Mouse (Mus musculus) lung, embryonic 14.5 days (tissue): ENCODE measurements around the gene 1700006A11Rik. TPM values are rescaled to one million over a fixed set of nuclear protein-coding genes. Genes with fewer than 3 reads are reported as not detected.

Experiments used
- ATAC-seq: fragments of 200-750 bp; cut with Nextera tagmentation; 2 replicates; pipeline ENCODE4 v1.8.0; 2017; ENCODE audit warnings: mild to moderate bottlenecking, moderate TSS enrichment, moderate library complexity; ENCODE audit not compliant: insufficient read depth
- DNase-seq: peaks from one replicate; pipeline ENCODE4 v3.0.0-alpha.2; 2015
- H3K27ac ChIP-seq: fragments of 300-500 bp; sonication (generic); 2 replicates; pipeline ENCODE4 v1.5.1; 2014; ENCODE audit warnings: low read depth, mild to moderate bottlenecking, moderate library complexity
- H3K27me3 ChIP-seq: fragments of 300-500 bp; sonication (generic); 2 replicates; pipeline ENCODE4 v1.6.1; 2014; ENCODE audit warnings: low read length, control low read depth; ENCODE audit not compliant: insufficient read depth
- H3K36me3 ChIP-seq: fragments of 300-500 bp; sonication (generic); 2 replicates; pipeline ENCODE4 v1.6.1; 2014; ENCODE audit warnings: control low read depth; ENCODE audit not compliant: insufficient read depth
- H3K4me1 ChIP-seq: fragments of 300-500 bp; sonication (generic); 2 replicates; pipeline ENCODE4 v1.6.1; 2014; ENCODE audit warnings: antibody characterized with exemption, control low read depth; ENCODE audit not compliant: insufficient read depth
- H3K4me2 ChIP-seq: fragments of 300-500 bp; sonication (generic); 2 replicates; pipeline ENCODE4 v1.6.1; 2014; ENCODE audit warnings: mild to moderate bottlenecking
- H3K4me3 ChIP-seq: fragments of 300-500 bp; sonication (generic); 2 replicates; pipeline ENCODE4 v1.5.1; 2014; ENCODE audit warnings: low read depth, low read length
- H3K9ac ChIP-seq: fragments of 300-500 bp; sonication (generic); 2 replicates; pipeline ENCODE4 v1.6.1; 2014
- H3K9me3 ChIP-seq: fragments of 300-500 bp; sonication (generic); 2 replicates; pipeline ENCODE4 v1.6.1; 2016; ENCODE audit warnings: low read depth, low read length, control low read depth
- CTCF ChIP-seq: IDR thresholded peaks from 2 replicates; pipeline ENCODE4 v1.5.1; 2016; ENCODE audit warnings: antibody characterized with exemption, low read depth
- WGBS: fragments of 180-500 bp; shearing (Covaris S2); extraction: QIAGEN DNeasy Blood & Tissue Kit; methylation state at CpG from one replicate; pipeline ENCODE4 v1.1.7; 2014; 5-methylcytosine and 5-hydroxymethylcytosine counted together
- polyA plus RNA-seq: library from polyadenylated mRNA; unstranded; fragments of >200 nt; fragmentation: Nextera tagmentation; extraction: Ambion mirVana; gene quantifications from 2 replicates; pipeline ENCODE4 v1.2.1, GENCODE M21; 2014

1700006A11Rik gene
- polyA plus RNA-seq, 1 experiment from 2014 or later: not detected

DNA sequence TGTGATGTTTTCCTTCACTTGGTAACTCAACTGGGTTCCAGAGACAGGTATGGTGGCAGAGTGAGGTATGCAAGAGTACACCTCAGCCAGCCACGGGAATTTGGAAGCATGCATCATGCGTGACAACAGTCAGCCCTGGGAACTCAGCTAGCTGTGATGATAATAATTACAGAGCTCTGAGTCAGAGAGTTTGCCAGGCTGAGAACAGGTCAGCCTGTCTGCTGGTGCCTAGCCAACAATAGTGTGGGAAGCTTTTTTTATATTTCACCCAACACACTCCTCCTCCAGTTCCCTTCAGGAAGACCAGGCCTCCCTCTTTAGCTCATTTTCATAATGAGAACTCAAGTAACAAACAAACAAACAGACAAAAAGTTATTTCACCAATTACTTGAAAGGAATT lies 53.8 kb downstream of the 1700006A11Rik start:
- no peak overlapping the region for H3K9ac ChIP-seq
- no peaks in the 10 kb centered on the region for H3K9me3 ChIP-seq
- H3K4me1 ChIP-seq: no peaks in the 10 kb centered on the region
- DNase-seq (no peak), ATAC-seq (no peak)
- no peak for TF ChIP-seq CTCF
- H3K27ac ChIP-seq: no peak overlapping the region
- no peaks in the 10 kb centered on the region for H3K36me3 ChIP-seq
- H3K4me3 ChIP-seq: no peak overlapping the region
- no peaks in the 10 kb centered on the region for H3K27me3 ChIP-seq
- no peak overlapping the region for H3K4me2 ChIP-seq
- WGBS: 79% methylated on average over 2 of the region's 2 CpGs

DNA sequence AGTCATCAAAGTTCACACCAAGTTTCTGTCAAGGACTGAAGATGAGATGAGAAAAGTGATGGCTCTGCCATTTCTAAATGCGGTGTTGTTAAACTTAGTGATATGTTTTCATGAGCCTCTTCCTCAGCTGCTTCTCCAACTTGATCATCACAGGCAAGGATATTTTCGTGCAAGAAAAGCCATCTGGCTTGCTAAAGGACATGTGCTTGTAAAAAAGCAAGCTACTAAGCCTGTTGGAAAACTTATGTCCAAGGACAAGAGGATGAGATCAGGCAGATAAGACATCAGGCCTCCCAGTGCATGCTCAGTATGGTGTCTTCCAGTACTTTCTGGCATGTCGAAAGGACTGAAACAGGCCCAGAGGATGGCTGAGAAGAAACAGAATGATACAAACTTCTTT lies 68.3 kb downstream of the 1700006A11Rik start:
- Histone ChIP-seq H3K4me1 (no peaks in the 10 kb centered on the region), H3K4me2 (no peak overlapping the region), H3K27ac (no peak overlapping the region), H3K9ac (no peak overlapping the region), H3K9me3 (no peaks in the 10 kb centered on the region), H3K4me3 (no peak overlapping the region), H3K36me3 (no peaks in the 10 kb centered on the region), H3K27me3 (no peaks in the 10 kb centered on the region)
- DNase-seq (no peak), ATAC-seq (no peak)
- 87% methylated on average over 3 of the region's 3 CpGs for WGBS
- TF ChIP-seq CTCF: no peak

Other genes starting within 250 kb of the 1700006A11Rik start
- gene Tram1l1, start 105.2 kb downstream of the 1700006A11Rik start, polyA plus RNA-seq: 7.7 and 7.9 TPM in 2 replicates
- gene 1700003H04Rik, start 155.1 kb upstream of the 1700006A11Rik start, polyA plus RNA-seq: not detected in 2 replicates